Mouse (Mus musculus): ENCODE measurements around the gene Ak2.

GRCm38 (mm10) chr4:128962029-128962925 is 29.5 kb upstream of the Ak2 start, which contains the start of gene Azin2:
- TF ChIP-seq CTCF (IDR thresholded peaks at IDR 0.05; ENCODE audit: low read depth, low read length) = no peak
- peak; percentile 46 for TF ChIP-seq POLR2A (IDR thresholded peaks at IDR 0.05; ENCODE audit: extremely low read depth, insufficient read depth, low read length)

Measured in liver, adult 2 months (tissue).